Mouse (Mus musculus) forelimb bud, embryonic 11.5 days (tissue): Measurements from ENCODE around the gene Iffo2.

ENCODE experiments used
- DNase-seq: peaks from one replicate; pipeline ENCODE4 v3.0.0-alpha.2; 2012; ENCODE audit warnings: low read depth, low spot score

Gene Iffo2

GRCm38 (mm10) chr4:139639801-139640200 is 109.5 kb downstream of the Iffo2 start:
- DNase-seq, result peak; percentile 31

- no peak for DNase-seq
These were observed 110.0 kb downstream of the Iffo2 start for GRCm38 (mm10) chr4:139640333-139640732.

- DNase-seq, result no peak
These were observed 110.4 kb downstream of the Iffo2 start for GRCm38 (mm10) chr4:139640775-139641174.

GRCm38 (mm10) chr4:139641829-139642425 is 111.6 kb downstream of the Iffo2 start:
- peak; percentile 51 for DNase-seq

GRCm38 (mm10) chr4:139643972-139644371 is 113.6 kb downstream of the Iffo2 start:
- DNase-seq, result peak; percentile 79

- no peak for DNase-seq
These were observed 116.6 kb downstream of the Iffo2 start for GRCm38 (mm10) chr4:139646916-139647315.

- DNase-seq, result no peak
These were observed 119.9 kb downstream of the Iffo2 start for GRCm38 (mm10) chr4:139650086-139650743.

GRCm38 (mm10) chr4:139650907-139651306 is 120.6 kb downstream of the Iffo2 start:
- no peak for DNase-seq

- DNase-seq, result no peak
These were observed 122.9 kb downstream of the Iffo2 start, which contains the start of gene Tas1r2 for GRCm38 (mm10) chr4:139653238-139653637. Gene Tas1r2 (plus strand): TSS chr4:139653538.

GRCm38 (mm10) chr4:139661897-139662296 is 131.5 kb downstream of the Iffo2 start:
- no peak for DNase-seq

- no peak for DNase-seq
These were observed 137.3 kb downstream of the Iffo2 start for GRCm38 (mm10) chr4:139667632-139668031.

- DNase-seq, result peak; percentile 58
These were observed 139.5 kb downstream of the Iffo2 start for GRCm38 (mm10) chr4:139669847-139670246.
